Mouse (Mus musculus): ENCODE results near the gene Sox6. TPM values are rescaled to one million over a fixed set of nuclear protein-coding genes. Genes with fewer than 3 reads are reported as not detected.
A peak's percentile ranks its signal among the peaks of the same experiment; 100 is the strongest.

Sox6 gene
- total and polyA plus RNA-seq, 2 experiments from 2014 or later, result 33.7 to 39.8 TPM

GRCm38 (mm10) chr7:115477763-115478162 lies 560.8 kb downstream of the Sox6 start:
- no peak for TF ChIP-seq CTCF (IDR thresholded peaks at IDR 0.05; ENCODE audit: low read depth)
- no peak overlapping the region for H3K4me3 ChIP-seq (ENCODE audit: low read length)
- DNase-seq (ENCODE audit: low spot score) (no peak), ATAC-seq (no peak)
- H3K9ac ChIP-seq (replicated peaks; ENCODE audit: low read length), result no peak overlapping the region
- no peaks in the 10 kb centered on the region for H3K9me3 ChIP-seq (ENCODE audit: low read length)
- H3K4me2 ChIP-seq (ENCODE audit: low read depth, low read length), result no peak overlapping the region
- H3K4me1 ChIP-seq (ENCODE audit: insufficient read depth, low read length), result peaks cover 6% of the 10 kb centered on the region; the same call in 1 of the 2 replicates
- H3K27ac ChIP-seq, result no peak overlapping the region
- no peaks in the 10 kb centered on the region for H3K27me3 ChIP-seq (ENCODE audit: insufficient read depth, low read length)
- WGBS, result 57% methylated on average over 2 of the region's 2 CpGs
- H3K36me3 ChIP-seq (ENCODE audit: insufficient read depth, low read length), result no peaks in the 10 kb centered on the region

GRCm38 (mm10) chr7:115476881-115477665 lies 561.5 kb downstream of the Sox6 start:
- TF ChIP-seq CTCF (IDR thresholded peaks at IDR 0.05; ENCODE audit: low read depth), result no peak
- Histone ChIP-seq H3K4me3 (ENCODE audit: low read length) (no peak overlapping the region), H3K36me3 (ENCODE audit: insufficient read depth, low read length) (no peaks in the 10 kb centered on the region), H3K4me2 (ENCODE audit: low read depth, low read length) (peak overlapping the region; percentile 24; the same call in 1 of the 2 replicates), H3K9me3 (ENCODE audit: low read length) (no peaks in the 10 kb centered on the region), H3K4me1 (ENCODE audit: insufficient read depth, low read length) (peaks cover 6% of the 10 kb centered on the region; the same call in 1 of the 2 replicates), H3K27me3 (ENCODE audit: insufficient read depth, low read length) (no peaks in the 10 kb centered on the region), H3K9ac (replicated peaks; ENCODE audit: low read length) (no peak overlapping the region), H3K27ac (0 out of 2 replicates have a peak overlapping the region, but pooled peaks have one; percentile 16)
- 53% methylated on average over 13 of the region's 13 CpGs for WGBS
- no peak for ATAC-seq
- no peak for DNase-seq (ENCODE audit: low spot score)

GRCm38 (mm10) chr7:115475176-115475575 lies 563.4 kb downstream of the Sox6 start:
- no peak for TF ChIP-seq CTCF (IDR thresholded peaks at IDR 0.05; ENCODE audit: low read depth)
- H3K27me3 ChIP-seq (ENCODE audit: insufficient read depth, low read length), result no peaks in the 10 kb centered on the region
- no peaks in the 10 kb centered on the region for H3K9me3 ChIP-seq (ENCODE audit: low read length)
- no peak overlapping the region for H3K27ac ChIP-seq
- 90% methylated on average over 6 of the region's 6 CpGs for WGBS
- DNase-seq (ENCODE audit: low spot score) (no peak), ATAC-seq (no peak)
- no peak overlapping the region for H3K4me3 ChIP-seq (ENCODE audit: low read length)
- H3K9ac ChIP-seq (replicated peaks; ENCODE audit: low read length), result no peak overlapping the region
- H3K4me2 ChIP-seq (ENCODE audit: low read depth, low read length), result no peak overlapping the region
- peaks cover 6% of the 10 kb centered on the region; the same call in 1 of the 2 replicates for H3K4me1 ChIP-seq (ENCODE audit: insufficient read depth, low read length)
- H3K36me3 ChIP-seq (ENCODE audit: insufficient read depth, low read length), result no peaks in the 10 kb centered on the region

- DNase-seq (ENCODE audit: low spot score) (no peak), ATAC-seq (no peak)
- no peak overlapping the region for H3K4me2 ChIP-seq (ENCODE audit: low read depth, low read length)
- H3K27me3 ChIP-seq (ENCODE audit: insufficient read depth, low read length), result no peaks in the 10 kb centered on the region
- no peaks in the 10 kb centered on the region for H3K9me3 ChIP-seq (ENCODE audit: low read length)
- peaks cover 6% of the 10 kb centered on the region; the same call in 1 of the 2 replicates for H3K4me1 ChIP-seq (ENCODE audit: insufficient read depth, low read length)
- no peaks in the 10 kb centered on the region for H3K36me3 ChIP-seq (ENCODE audit: insufficient read depth, low read length)
- no peak overlapping the region for H3K9ac ChIP-seq (replicated peaks; ENCODE audit: low read length)
- no peak overlapping the region for H3K27ac ChIP-seq
- no peak overlapping the region for H3K4me3 ChIP-seq (ENCODE audit: low read length)
- TF ChIP-seq CTCF (IDR thresholded peaks at IDR 0.05; ENCODE audit: low read depth), result no peak
- 79% methylated on average over 9 of the region's 9 CpGs for WGBS
Measured at GRCm38 (mm10) chr7:115474115-115474514, 564.5 kb downstream of the Sox6 start.

- TF ChIP-seq CTCF (IDR thresholded peaks at IDR 0.05; ENCODE audit: low read depth), result no peak
- Histone ChIP-seq H3K27me3 (ENCODE audit: insufficient read depth, low read length) (no peaks in the 10 kb centered on the region), H3K36me3 (ENCODE audit: insufficient read depth, low read length) (no peaks in the 10 kb centered on the region), H3K9me3 (ENCODE audit: low read length) (no peaks in the 10 kb centered on the region), H3K27ac (no peak overlapping the region), H3K4me1 (ENCODE audit: insufficient read depth, low read length) (peaks cover 6% of the 10 kb centered on the region; the same call in 1 of the 2 replicates), H3K4me2 (ENCODE audit: low read depth, low read length) (no peak overlapping the region), H3K4me3 (ENCODE audit: low read length) (no peak overlapping the region), H3K9ac (replicated peaks; ENCODE audit: low read length) (no peak overlapping the region)
- ATAC-seq (no peak), DNase-seq (ENCODE audit: low spot score) (no peak)
- WGBS, result 87% methylated on average over 3 of the region's 3 CpGs
Measured at GRCm38 (mm10) chr7:115472850-115473249, 565.7 kb downstream of the Sox6 start.

GRCm38 (mm10) chr7:115471521-115471920 lies 567.1 kb downstream of the Sox6 start:
- no peak overlapping the region for H3K4me2 ChIP-seq (ENCODE audit: low read depth, low read length)
- 38% methylated on average over 3 of the region's 3 CpGs for WGBS
- H3K27me3 ChIP-seq (ENCODE audit: insufficient read depth, low read length), result no peaks in the 10 kb centered on the region
- no peak overlapping the region for H3K27ac ChIP-seq
- H3K9me3 ChIP-seq (ENCODE audit: low read length), result no peaks in the 10 kb centered on the region
- no peak overlapping the region for H3K4me3 ChIP-seq (ENCODE audit: low read length)
- no peaks in the 10 kb centered on the region for H3K36me3 ChIP-seq (ENCODE audit: insufficient read depth, low read length)
- TF ChIP-seq CTCF (IDR thresholded peaks at IDR 0.05; ENCODE audit: low read depth), result no peak
- no peak overlapping the region for H3K9ac ChIP-seq (replicated peaks; ENCODE audit: low read length)
- no peak for DNase-seq (ENCODE audit: low spot score)
- ATAC-seq, result no peak
- H3K4me1 ChIP-seq (ENCODE audit: insufficient read depth, low read length), result no peaks in the 10 kb centered on the region

GRCm38 (mm10) chr7:115466811-115467210 lies 571.8 kb downstream of the Sox6 start:
- H3K4me2 ChIP-seq (ENCODE audit: low read depth, low read length), result no peak overlapping the region
- no peak overlapping the region for H3K9ac ChIP-seq (replicated peaks; ENCODE audit: low read length)
- no peaks in the 10 kb centered on the region for H3K4me1 ChIP-seq (ENCODE audit: insufficient read depth, low read length)
- no peak for TF ChIP-seq CTCF (IDR thresholded peaks at IDR 0.05; ENCODE audit: low read depth)
- no peaks in the 10 kb centered on the region for H3K27me3 ChIP-seq (ENCODE audit: insufficient read depth, low read length)
- H3K9me3 ChIP-seq (ENCODE audit: low read length), result no peaks in the 10 kb centered on the region
- H3K27ac ChIP-seq, result no peak overlapping the region
- no peak overlapping the region for H3K4me3 ChIP-seq (ENCODE audit: low read length)
- WGBS, result 80% methylated on average over 6 of the region's 6 CpGs
- ATAC-seq, result no peak
- H3K36me3 ChIP-seq (ENCODE audit: insufficient read depth, low read length), result no peaks in the 10 kb centered on the region
- DNase-seq (ENCODE audit: low spot score), result no peak
